Comparison of ENCODE assay signal across 9 mouse cellular contexts in genomic region chr2:32038661-32039081, GRCm38 (mm10). TPM values are rescaled to one million over a fixed set of nuclear protein-coding genes. Genes with fewer than 3 reads are reported as not detected.
DNase-seq lines count a peak whose midpoint lies in the region; ATAC-seq and TF ChIP-seq lines count a peak whose summit lies in the region.
"Had no signal": no experiment of that assay in that cellular context is flagged by ENCODE, and none has a peak within 500 bp of the region (broad histone marks: within the 10 kb centered on the region; RNA-seq: fewer than 3 reads in every experiment).

No protein-coding gene starts in this region.

- no peaks in the 10 kb centered on the region for H3K9me3 ChIP-seq in forebrain, embryonic 13.5 days (replicated peaks)
- H3K9me3 ChIP-seq in stomach, postnatal 0 days (ENCODE audit: control insufficient read depth, low read length): no peaks in the 10 kb centered on the region

- WGBS in forebrain, embryonic 13.5 days: 79% methylated on average over 8 of the region's 8 CpGs
- 73% methylated on average over 8 of the region's 8 CpGs for WGBS in stomach, postnatal 0 days

- DNase-seq in adrenal gland, postnatal 14 days: peak; percentile 30
- DNase-seq in adrenal gland, postnatal 10 days: no peak
- peak; percentile 52 for DNase-seq in 416B (ENCODE audit: low read depth)
- peak; percentile 19 to 33 for DNase-seq in frontal cortex, postnatal 14 days (ENCODE audit: low spot score in 2 of 2)
- peak; percentile 52 to 58 for DNase-seq in layer of hippocampus, postnatal 36 days
- no peak for DNase-seq in stomach, postnatal 0 days (ENCODE audit: low spot score)

- TF ChIP-seq EP300 in stomach, postnatal 0 days (optimal IDR thresholded peaks at IDR 0.05): no peak

- H3K27me3 ChIP-seq in forebrain, embryonic 13.5 days: no peaks in the 10 kb centered on the region
- H3K27me3 ChIP-seq in stomach, postnatal 0 days (ENCODE audit: control insufficient read depth, insufficient read depth, low read length): no peaks in the 10 kb centered on the region

- H3K4me2 ChIP-seq in forebrain, embryonic 13.5 days: no peak overlapping the region
- no peak overlapping the region for H3K4me2 ChIP-seq in stomach, postnatal 0 days (replicated peaks; ENCODE audit: low read depth)

- H3K4me3 ChIP-seq in forebrain, embryonic 13.5 days: no peak overlapping the region
- no peak overlapping the region for H3K4me3 ChIP-seq in stomach, postnatal 0 days (ENCODE audit: low read depth, low read length)

- H3K9ac ChIP-seq in forebrain, embryonic 13.5 days: no peak overlapping the region
- no peak overlapping the region for H3K9ac ChIP-seq in stomach, postnatal 0 days (ENCODE audit: low read length)

- ATAC-seq in megakaryocyte progenitor cell, adult 5-6 weeks (replicated peaks; ENCODE audit: poor library complexity): no peak
- ATAC-seq in forebrain, embryonic 13.5 days: no peak
- no peak for ATAC-seq in stomach, postnatal 0 days (ENCODE audit: low FRiP score, low TSS enrichment)

- H3K36me3 ChIP-seq in forebrain, embryonic 13.5 days (ENCODE audit: poor library complexity, severe bottlenecking): peaks cover 97% of the 10 kb centered on the region
- H3K36me3 ChIP-seq in stomach, postnatal 0 days (ENCODE audit: control insufficient read depth, insufficient read depth, low read length): peaks cover 32% of the 10 kb centered on the region

- H3K4me1 ChIP-seq in forebrain, embryonic 13.5 days: no peaks in the 10 kb centered on the region
- no peaks in the 10 kb centered on the region for H3K4me1 ChIP-seq in stomach, postnatal 0 days (replicated peaks; ENCODE audit: control insufficient read depth, insufficient read depth)

- TF ChIP-seq CTCF in stomach, postnatal 0 days (IDR thresholded peaks at IDR 0.05; ENCODE audit: low read depth): no peak

- no peak overlapping the region for H3K27ac ChIP-seq in forebrain, embryonic 13.5 days
- H3K27ac ChIP-seq in stomach, postnatal 0 days (replicated peaks): no peak overlapping the region

RNA-seq across cellular contexts. Expression of gene Fam78a, which starts 46.0 kb away (rescaled TPM):
- 3.0 and 10.0 TPM in 2 replicates for total RNA-seq in adrenal gland, postnatal 14 days (2021)
- 1 to 10 TPM; 3.2 to 5.4 TPM for total RNA-seq in adrenal gland, postnatal 10 days (2021)
- 1 to 10 TPM; 4.5 to 5.3 TPM for total RNA-seq in layer of hippocampus, postnatal 36 days (2021)
- total RNA-seq in megakaryocyte progenitor cell, adult 5-6 weeks (2015): 8.9 and 11.9 TPM in 2 replicates
- 7.5 and 10.8 TPM in 2 replicates for total RNA-seq in megakaryocyte progenitor cell, adult 5-6 weeks (2017)
- 0.36 and 0.73 TPM in 2 replicates for polyA plus RNA-seq in forebrain, embryonic 13.5 days (2015; fragmentation: Nextera tagmentation; extraction: Ambion mirVana)
- polyA plus RNA-seq in stomach, postnatal 0 days (2015; fragmentation: Nextera tagmentation; extraction: Ambion mirVana): 0.46 and 0.67 TPM in 2 replicates
- polyA plus RNA-seq: C2C12 had no signal

RNA-seq across cellular contexts. Expression of gene Plpp7, which starts 56.7 kb away (rescaled TPM):
- total RNA-seq in adrenal gland, postnatal 14 days (2021): 3.0 and 3.6 TPM in 2 replicates
- total RNA-seq in adrenal gland, postnatal 10 days (2021): 1 to 10 TPM; 3.9 to 8.6 TPM
- total RNA-seq in layer of hippocampus, postnatal 36 days (2021): 10 to 100 TPM; 23.2 to 24.9 TPM
- 1.4 TPM in 2 replicates for total RNA-seq in megakaryocyte progenitor cell, adult 5-6 weeks (2015)
- 0.54 and 2.5 TPM in 2 replicates for total RNA-seq in megakaryocyte progenitor cell, adult 5-6 weeks (2017)
- polyA plus RNA-seq in forebrain, embryonic 13.5 days (2015; fragmentation: Nextera tagmentation; extraction: Ambion mirVana): 10.3 and 11.9 TPM in 2 replicates
- polyA plus RNA-seq in stomach, postnatal 0 days (2015; fragmentation: Nextera tagmentation; extraction: Ambion mirVana): 2.6 and 2.8 TPM in 2 replicates

Comparison
In these comparisons a context has a peak if more than half of its experiments do, and no peak if none do; other contexts are left out.
1. DNase-seq: peak in adrenal gland, postnatal 14 days (single experiment), 416B (single experiment), frontal cortex, postnatal 14 days (2 of 2) and layer of hippocampus, postnatal 36 days (2 of 2); none in adrenal gland, postnatal 10 days (single experiment) and stomach, postnatal 0 days (single experiment).